Comparison of ENCODE assay signal across 27 mouse cellular contexts in the genomic region with DNA sequence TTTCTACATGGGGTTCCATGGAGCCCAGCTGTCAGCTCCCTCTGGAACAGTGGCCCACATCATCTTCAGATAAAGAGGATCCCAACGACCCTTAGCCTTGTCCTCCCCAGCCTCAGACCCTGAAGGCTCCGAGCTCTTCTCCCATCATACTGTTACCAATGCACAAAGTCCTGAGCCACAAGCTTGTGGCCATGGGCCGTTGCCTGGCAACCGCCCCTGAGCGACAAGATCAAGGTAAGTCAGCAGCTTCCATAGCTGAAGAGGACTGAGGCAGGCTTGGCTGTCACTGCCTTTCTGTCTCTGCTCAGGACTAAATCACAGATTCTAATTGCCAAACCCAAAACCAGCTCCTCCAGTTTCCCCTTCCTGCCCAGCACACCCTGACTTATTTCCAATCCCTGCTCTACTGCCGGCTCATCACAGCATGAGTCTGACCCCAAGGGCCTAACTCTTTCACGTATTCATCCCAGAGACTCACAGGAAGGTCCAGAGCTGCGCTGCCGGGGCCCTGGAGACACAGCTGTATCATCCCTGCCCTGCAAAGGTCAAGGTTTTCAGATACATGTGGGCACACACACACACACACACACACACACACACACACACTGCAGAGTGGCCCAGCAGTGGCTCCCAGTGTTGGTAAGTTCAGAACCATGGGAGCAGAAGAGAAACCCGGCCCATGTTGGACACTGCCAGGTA. TPM values are rescaled to one million over a fixed set of nuclear protein-coding genes. Genes with fewer than 3 reads are reported as not detected.
DNase-seq lines count a peak whose midpoint lies in the region; ATAC-seq lines count a peak whose summit lies in the region.
"Had no signal": no experiment of that assay in that cellular context is flagged by ENCODE, and none has a peak within 500 bp of the region (broad histone marks: within the 10 kb centered on the region; RNA-seq: fewer than 3 reads in every experiment).

No protein-coding gene starts in this region.

- no peaks in the 10 kb centered on the region for H3K36me3 ChIP-seq in embryonic facial prominence, embryonic 14.5 days (ENCODE audit: control insufficient read depth, insufficient read depth, low read length)
- no peaks in the 10 kb centered on the region for H3K36me3 ChIP-seq in embryonic facial prominence, embryonic 10.5 days (replicated peaks)
- H3K36me3 ChIP-seq in limb, embryonic 12.5 days = no peaks in the 10 kb centered on the region
- H3K36me3 ChIP-seq in limb, embryonic 10.5 days = no peaks in the 10 kb centered on the region
- H3K36me3 ChIP-seq in midbrain, embryonic 12.5 days = no peaks in the 10 kb centered on the region
- H3K36me3 ChIP-seq: liver, embryonic 13.5 days had no signal

- no peak overlapping the region for H3K4me2 ChIP-seq in embryonic facial prominence, embryonic 14.5 days (ENCODE audit: low read depth, low read length)
- H3K4me2 ChIP-seq in limb, embryonic 12.5 days = no peak overlapping the region
- no peak overlapping the region for H3K4me2 ChIP-seq in midbrain, embryonic 12.5 days (replicated peaks)
- H3K4me2 ChIP-seq: heart, embryonic 11.5 days; liver, embryonic 13.5 days; lung, embryonic 14.5 days had no signal

- no peak overlapping the region for H3K4me3 ChIP-seq in embryonic facial prominence, embryonic 14.5 days (ENCODE audit: low read depth, low read length)
- no peak overlapping the region for H3K4me3 ChIP-seq in embryonic facial prominence, embryonic 10.5 days
- no peak overlapping the region for H3K4me3 ChIP-seq in limb, embryonic 12.5 days (replicated peaks)
- no peak overlapping the region for H3K4me3 ChIP-seq in limb, embryonic 10.5 days
- no peak overlapping the region for H3K4me3 ChIP-seq in midbrain, embryonic 12.5 days
- H3K4me3 ChIP-seq: gastrocnemius, adult 2 months; left cerebral cortex, adult 2 months; liver, embryonic 13.5 days had no signal

- H3K9ac ChIP-seq in embryonic facial prominence, embryonic 14.5 days (ENCODE audit: low read depth, low read length) = 0 out of 2 replicates have a peak overlapping the region, but pooled peaks have one; percentile 37
- 0 out of 2 replicates have a peak overlapping the region, but pooled peaks have one; percentile 23 for H3K9ac ChIP-seq in limb, embryonic 12.5 days (replicated peaks)
- no peak overlapping the region; the same call in 1 of the 2 replicates for H3K9ac ChIP-seq in midbrain, embryonic 12.5 days (replicated peaks)
- H3K9ac ChIP-seq: liver, embryonic 13.5 days; lung, embryonic 14.5 days had no signal

- H3K9me3 ChIP-seq in embryonic facial prominence, embryonic 14.5 days (ENCODE audit: control insufficient read depth, low read length) = no peaks in the 10 kb centered on the region
- H3K9me3 ChIP-seq in embryonic facial prominence, embryonic 10.5 days = no peaks in the 10 kb centered on the region
- H3K9me3 ChIP-seq in limb, embryonic 12.5 days = no peaks in the 10 kb centered on the region
- H3K9me3 ChIP-seq in limb, embryonic 10.5 days (replicated peaks) = no peaks in the 10 kb centered on the region
- H3K9me3 ChIP-seq in midbrain, embryonic 12.5 days = no peaks in the 10 kb centered on the region
- H3K9me3 ChIP-seq: liver, embryonic 13.5 days had no signal

- no peak for DNase-seq in embryonic facial prominence, embryonic 14.5 days (ENCODE audit: low spot score)
- no peak for DNase-seq in embryonic facial prominence, embryonic 10.5 days (ENCODE audit: low spot score)
- DNase-seq in limb, embryonic 10.5 days (ENCODE audit: low spot score) = no peak
- DNase-seq in thymus, postnatal 36 days = no peak
- DNase-seq in gastrocnemius, adult 18-20 months (ENCODE audit: low spot score) = no peak
- DNase-seq: B cell, adult 2 months; cerebellum, adult 8-10 months; gastrocnemius, adult 2 months; heart, postnatal 14 days; kidney, adult 2 months; kidney, postnatal 14 days; liver, embryonic 13.5 days; lung, embryonic 14.5 days; lung, postnatal 36 days; right cerebral cortex, postnatal 14 days; spleen, adult 18-20 months; thymus, adult 2 months had no signal

- no peak for ATAC-seq in embryonic facial prominence, embryonic 14.5 days (ENCODE audit: low read depth)
- no peak for ATAC-seq in limb, embryonic 12.5 days (ENCODE audit: insufficient number of reproducible peaks, insufficient read depth, low FRiP score, low TSS enrichment, low read depth)
- ATAC-seq in midbrain, embryonic 12.5 days (ENCODE audit: low FRiP score, low read depth) = no peak
- ATAC-seq: hindbrain, embryonic 16.5 days had no signal

- peaks cover 7% of the 10 kb centered on the region; the same call in 1 of the 2 replicates for H3K4me1 ChIP-seq in embryonic facial prominence, embryonic 14.5 days (ENCODE audit: control insufficient read depth, insufficient read depth, low read length)
- H3K4me1 ChIP-seq in embryonic facial prominence, embryonic 10.5 days = peaks cover 18% of the 10 kb centered on the region
- H3K4me1 ChIP-seq in limb, embryonic 12.5 days (replicated peaks) = peaks cover 9% of the 10 kb centered on the region
- peaks cover 14% of the 10 kb centered on the region for H3K4me1 ChIP-seq in limb, embryonic 10.5 days
- H3K4me1 ChIP-seq in midbrain, embryonic 12.5 days = peaks cover 9% of the 10 kb centered on the region; the same call in 1 of the 2 replicates

- 46% methylated on average over 10 of the region's 10 CpGs for WGBS in embryonic facial prominence, embryonic 14.5 days
- 50% methylated on average over 10 of the region's 10 CpGs for WGBS in embryonic facial prominence, embryonic 10.5 days
- WGBS in limb, embryonic 12.5 days = 59% methylated on average over 10 of the region's 10 CpGs
- WGBS in limb, embryonic 10.5 days = 65% methylated on average over 10 of the region's 10 CpGs
- 39% methylated on average over 10 of the region's 10 CpGs for WGBS in midbrain, embryonic 12.5 days

- H3K27ac ChIP-seq in embryonic facial prominence, embryonic 14.5 days (replicated peaks; ENCODE audit: low read depth, low read length) = no peak overlapping the region
- no peak overlapping the region for H3K27ac ChIP-seq in embryonic facial prominence, embryonic 10.5 days (replicated peaks)
- H3K27ac ChIP-seq in limb, embryonic 12.5 days = no peak overlapping the region
- no peak overlapping the region for H3K27ac ChIP-seq in limb, embryonic 10.5 days
- peak overlapping the region; percentile 6; the same call in 1 of the 2 replicates for H3K27ac ChIP-seq in midbrain, embryonic 12.5 days (replicated peaks)
- H3K27ac ChIP-seq: gastrocnemius, adult 2 months; left cerebral cortex, adult 2 months; liver, embryonic 13.5 days had no signal

- no peaks in the 10 kb centered on the region for H3K27me3 ChIP-seq in embryonic facial prominence, embryonic 14.5 days (replicated peaks; ENCODE audit: control insufficient read depth, insufficient read depth, low read length)
- H3K27me3 ChIP-seq in embryonic facial prominence, embryonic 10.5 days (replicated peaks; ENCODE audit: low read depth, poor library complexity, severe bottlenecking) = peaks cover 42% of the 10 kb centered on the region
- H3K27me3 ChIP-seq in limb, embryonic 12.5 days = peaks cover 20% of the 10 kb centered on the region
- H3K27me3 ChIP-seq in limb, embryonic 10.5 days (ENCODE audit: low read depth, poor library complexity, severe bottlenecking) = peaks cover 33% of the 10 kb centered on the region
- peaks cover 25% of the 10 kb centered on the region for H3K27me3 ChIP-seq in midbrain, embryonic 12.5 days

RNA-seq across cellular contexts. Expression of gene C1qtnf6, which starts 4.7 kb away (rescaled TPM):
- polyA plus RNA-seq in embryonic facial prominence, embryonic 14.5 days (2014; fragmentation: Nextera tagmentation; extraction: Ambion mirVana) = 64.1 and 67.5 TPM in 2 replicates
- polyA plus RNA-seq in embryonic facial prominence, embryonic 10.5 days (2016; fragmentation: Nextera tagmentation; extraction: Ambion mirVana) = 9.6 and 10.4 TPM in 2 replicates
- 14.8 and 20.0 TPM in 2 replicates for polyA plus RNA-seq in limb, embryonic 12.5 days (2016; fragmentation: Nextera tagmentation; extraction: Ambion mirVana)
- polyA plus RNA-seq in limb, embryonic 10.5 days (2016; fragmentation: Nextera tagmentation; extraction: Ambion mirVana) = 10.9 and 14.6 TPM in 2 replicates
- polyA plus RNA-seq in midbrain, embryonic 12.5 days (2016; fragmentation: Nextera tagmentation; extraction: Ambion mirVana) = 8.2 and 9.0 TPM in 2 replicates
- 1 to 10 TPM; 1.0 to 2.4 TPM for total RNA-seq in gastrocnemius, adult 18-20 months (2021)

RNA-seq across cellular contexts. Expression of gene Sstr3, which starts 8.6 kb away (rescaled TPM):
- 0.14 TPM in 1 of 2 replicates, not detected in the other for polyA plus RNA-seq in embryonic facial prominence, embryonic 14.5 days (2014; fragmentation: Nextera tagmentation; extraction: Ambion mirVana)
- not detected in 2 replicates for polyA plus RNA-seq in embryonic facial prominence, embryonic 10.5 days (2016; fragmentation: Nextera tagmentation; extraction: Ambion mirVana)
- polyA plus RNA-seq in limb, embryonic 12.5 days (2016; fragmentation: Nextera tagmentation; extraction: Ambion mirVana) = 0.05 TPM in 1 of 2 replicates, not detected in the other
- not detected in 2 replicates for polyA plus RNA-seq in limb, embryonic 10.5 days (2016; fragmentation: Nextera tagmentation; extraction: Ambion mirVana)
- polyA plus RNA-seq in midbrain, embryonic 12.5 days (2016; fragmentation: Nextera tagmentation; extraction: Ambion mirVana) = 0.05 and 0.18 TPM in 2 replicates
- total RNA-seq in gastrocnemius, adult 18-20 months (2021) = not detected
- total RNA-seq: common myeloid progenitor, adult 5-6 weeks; granulocyte monocyte progenitor cell, adult 5-6 weeks; heart, postnatal 14 days; neutrophil, adult 5-6 weeks had no signal
- polyA plus RNA-seq: embryonic facial prominence, embryonic 11.5 days; limb, embryonic 11.5 days; liver, embryonic 13.5 days had no signal

RNA-seq across cellular contexts. Expression of gene Rac2, which starts 36.7 kb away (rescaled TPM):
- 27.9 and 29.2 TPM in 2 replicates for polyA plus RNA-seq in embryonic facial prominence, embryonic 14.5 days (2014; fragmentation: Nextera tagmentation; extraction: Ambion mirVana)
- polyA plus RNA-seq in embryonic facial prominence, embryonic 10.5 days (2016; fragmentation: Nextera tagmentation; extraction: Ambion mirVana) = 5.0 and 7.7 TPM in 2 replicates
- polyA plus RNA-seq in limb, embryonic 12.5 days (2016; fragmentation: Nextera tagmentation; extraction: Ambion mirVana) = 5.1 and 6.0 TPM in 2 replicates
- polyA plus RNA-seq in limb, embryonic 10.5 days (2016; fragmentation: Nextera tagmentation; extraction: Ambion mirVana) = 4.3 and 4.4 TPM in 2 replicates
- polyA plus RNA-seq in midbrain, embryonic 12.5 days (2016; fragmentation: Nextera tagmentation; extraction: Ambion mirVana) = 4.5 and 6.9 TPM in 2 replicates
- total RNA-seq in gastrocnemius, adult 18-20 months (2021) = 1 to 10 TPM in 1 of 2 experiments, under 1 TPM in 1; 0.96 to 1.8 TPM

RNA-seq across cellular contexts. Expression of gene Il2rb, which starts 40.8 kb away (rescaled TPM):
- polyA plus RNA-seq in embryonic facial prominence, embryonic 14.5 days (2014; fragmentation: Nextera tagmentation; extraction: Ambion mirVana) = 0.42 and 0.55 TPM in 2 replicates
- polyA plus RNA-seq in embryonic facial prominence, embryonic 10.5 days (2016; fragmentation: Nextera tagmentation; extraction: Ambion mirVana) = 0.09 TPM in 1 of 2 replicates, not detected in the other
- 0.05 and 0.08 TPM in 2 replicates for polyA plus RNA-seq in limb, embryonic 12.5 days (2016; fragmentation: Nextera tagmentation; extraction: Ambion mirVana)
- polyA plus RNA-seq in limb, embryonic 10.5 days (2016; fragmentation: Nextera tagmentation; extraction: Ambion mirVana) = 0.04 TPM in 1 of 2 replicates, not detected in the other
- not detected in 2 replicates for polyA plus RNA-seq in midbrain, embryonic 12.5 days (2016; fragmentation: Nextera tagmentation; extraction: Ambion mirVana)
- not detected for total RNA-seq in gastrocnemius, adult 18-20 months (2021)
- total RNA-seq: gastrocnemius, adult 2 months; granulocyte monocyte progenitor cell, adult 5-6 weeks had no signal
- polyA plus RNA-seq: heart, embryonic 11.5 days; limb, embryonic 11.5 days had no signal
